Mouse (Mus musculus) E14TG2a.4 (cell line): Measurements from ENCODE around the gene Fam166b.

Source experiments
- CTCF ChIP-seq: conservative IDR thresholded peaks from 2 replicates; pipeline ENCODE4 v1.5.1; 2014; ENCODE audit warnings: low read length
- NANOG ChIP-seq: IDR thresholded peaks from 2 replicates; pipeline ENCODE4 v1.6.1; 2014; ENCODE audit warnings: borderline replicate concordance, low read length, mixed read lengths
- POU5F1 ChIP-seq: IDR thresholded peaks from 2 replicates; pipeline ENCODE4 v1.6.1; 2014; ENCODE audit warnings: low read length, borderline replicate concordance

GRCm38 (mm10) chr4:43428946-43429345 is at the start of gene Fam166b:
- TF ChIP-seq CTCF (no peak), NANOG (no peak), POU5F1 (no peak)
